Mouse (Mus musculus) right cerebral cortex, postnatal 4 days (tissue): ENCODE measurements at regions not wholly inside any gene's neighbourhood (a gene's known extent, or its start where the extent isn't known, plus 50 kb on each side); places are given as distances from the start of the nearest gene placed in this dataset.

Experiments
- DNase-seq: peaks from one replicate; pipeline ENCODE4 v3.0.0-alpha.2; 2022

GRCm38 (mm10) chr8:35996330-35997077, 230.9 kb downstream of the Gm19410 start:
- DNase-seq: no peak

DNA sequence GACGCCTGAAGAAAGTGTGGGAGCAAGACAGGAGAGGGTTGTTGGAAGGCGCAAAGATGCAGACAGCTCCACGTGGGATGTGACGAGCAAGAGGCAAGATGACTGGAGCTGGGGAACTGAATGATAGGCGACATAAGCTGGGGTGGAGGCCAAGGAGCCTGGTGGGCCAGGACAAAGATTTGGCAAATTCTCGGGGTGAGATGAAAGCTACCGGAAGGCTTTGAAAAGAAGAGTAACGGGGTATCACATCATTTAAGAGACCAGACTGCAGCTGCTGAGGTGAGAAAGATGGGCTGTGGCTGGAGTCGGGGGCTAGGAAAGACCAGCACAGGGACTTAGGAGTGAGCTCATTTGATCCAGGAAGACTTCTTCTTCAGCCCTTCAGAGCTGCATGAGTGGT, 234.0 kb downstream of the Gm19410 start:
- DNase-seq: no peak

GRCm38 (mm10) chr8:36004387-36004786, 238.8 kb downstream of the Gm19410 start:
- DNase-seq: no peak

DNA sequence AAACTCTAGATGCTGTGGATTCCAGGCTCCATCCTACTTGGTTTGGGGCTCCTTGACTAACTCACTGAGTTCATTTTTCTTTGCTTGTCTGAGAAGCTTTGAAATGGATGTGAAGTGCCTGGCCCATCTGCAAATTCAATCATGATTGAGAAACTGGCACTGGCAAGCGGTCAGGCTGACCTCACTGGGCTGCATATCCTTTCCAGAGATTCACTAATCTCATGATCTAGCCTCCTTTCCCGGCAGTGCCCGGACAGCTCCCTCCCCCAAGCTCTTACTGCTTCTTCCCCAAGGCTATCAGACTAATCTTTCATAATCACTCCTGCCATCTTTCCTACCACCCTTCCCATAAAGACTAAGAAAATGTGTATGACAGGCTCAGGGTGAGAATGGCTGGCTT, 239.9 kb downstream of the Gm19410 start:
- no peak for DNase-seq

DNA sequence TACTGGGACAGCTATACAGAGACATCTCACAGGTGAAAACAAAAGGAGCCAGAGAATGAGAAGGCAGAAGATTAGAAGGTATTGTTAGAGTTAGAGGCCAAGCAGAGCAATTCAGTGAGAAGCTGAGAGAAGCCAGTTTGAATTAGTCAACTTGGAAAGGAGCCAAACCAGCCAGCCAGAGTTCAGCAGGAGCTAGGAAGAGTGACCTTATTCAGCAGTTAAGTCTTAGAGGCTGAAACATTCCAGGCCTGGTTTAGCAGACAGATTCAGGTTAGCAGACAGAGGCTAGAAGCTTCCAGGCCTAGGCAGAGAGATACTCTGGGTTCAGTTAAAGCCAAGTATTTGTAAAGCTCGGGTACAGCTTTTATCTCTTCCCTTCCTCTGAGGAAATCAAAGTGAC, 242.1 kb downstream of the Gm19410 start:
- no peak for DNase-seq

GRCm38 (mm10) chr8:36009565-36009964, 244.0 kb downstream of the Gm19410 start:
- DNase-seq: no peak

GRCm38 (mm10) chr8:36010446-36011217, 245.0 kb downstream of the Gm19410 start:
- no peak for DNase-seq

DNA sequence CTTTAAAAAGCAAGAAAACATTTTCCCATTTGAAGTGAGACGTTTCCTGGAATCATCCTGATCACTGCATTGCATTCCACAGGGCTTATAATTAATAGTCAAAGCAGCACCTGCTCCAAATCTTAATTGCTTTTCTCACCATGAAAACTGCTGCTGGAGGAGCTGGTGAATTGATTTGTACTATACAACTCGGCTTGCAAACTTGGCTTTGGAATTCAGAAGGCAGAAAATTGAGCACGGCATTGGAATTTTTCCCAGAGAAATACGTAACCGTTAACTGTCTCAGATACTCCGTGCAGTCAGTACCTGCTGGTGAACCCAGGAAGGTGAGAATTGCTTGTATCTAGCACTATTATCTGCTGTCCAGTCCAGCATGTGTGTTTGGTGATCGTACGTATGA, 249.3 kb downstream of the Gm19410 start:
- no peak for DNase-seq

GRCm38 (mm10) chr8:36016321-36017114, 250.9 kb downstream of the Gm19410 start:
- DNase-seq: peak; percentile 19

DNA sequence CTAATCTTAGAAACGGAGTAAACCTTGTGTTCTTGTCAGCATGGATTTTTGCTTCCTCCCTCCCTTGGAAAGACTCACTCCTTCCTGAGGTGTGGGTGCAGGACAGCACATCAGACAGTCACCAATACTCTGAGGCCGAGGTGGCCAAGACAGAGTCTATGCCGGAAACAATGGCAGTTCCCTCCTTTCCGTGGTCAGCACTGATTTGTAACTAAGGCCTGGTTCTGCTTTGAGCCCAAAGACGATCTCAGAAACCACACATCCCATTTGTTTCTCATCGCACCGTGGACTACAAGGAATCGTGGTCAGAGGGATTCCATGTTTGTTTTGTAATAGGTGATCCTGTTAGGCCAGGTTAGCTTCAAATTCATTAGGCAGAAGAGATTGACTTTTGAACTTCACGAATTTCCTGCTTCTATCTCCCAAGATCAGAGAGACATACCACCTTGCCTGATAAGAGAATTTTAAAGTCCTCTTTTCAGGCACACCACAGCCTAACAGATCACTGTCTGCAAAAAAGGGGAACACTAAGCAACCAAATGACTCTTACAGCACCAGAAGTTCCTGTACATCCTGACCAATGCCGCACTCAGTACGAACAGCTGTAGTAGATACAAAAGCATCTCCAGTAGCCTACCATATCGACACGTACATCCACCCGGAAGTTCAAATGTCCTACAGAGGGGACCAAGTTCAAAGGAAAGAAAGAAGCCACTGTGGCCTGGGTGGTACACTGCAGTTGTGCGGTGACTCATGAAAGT, 253.6 kb downstream of the Gm19410 start:
- no peak for DNase-seq

- DNase-seq: no peak
These were observed 254.3 kb downstream of the Gm19410 start for GRCm38 (mm10) chr8:36019895-36020294.

GRCm38 (mm10) chr8:36027586-36027985, 262.0 kb downstream of the Gm19410 start:
- DNase-seq: no peak

DNA sequence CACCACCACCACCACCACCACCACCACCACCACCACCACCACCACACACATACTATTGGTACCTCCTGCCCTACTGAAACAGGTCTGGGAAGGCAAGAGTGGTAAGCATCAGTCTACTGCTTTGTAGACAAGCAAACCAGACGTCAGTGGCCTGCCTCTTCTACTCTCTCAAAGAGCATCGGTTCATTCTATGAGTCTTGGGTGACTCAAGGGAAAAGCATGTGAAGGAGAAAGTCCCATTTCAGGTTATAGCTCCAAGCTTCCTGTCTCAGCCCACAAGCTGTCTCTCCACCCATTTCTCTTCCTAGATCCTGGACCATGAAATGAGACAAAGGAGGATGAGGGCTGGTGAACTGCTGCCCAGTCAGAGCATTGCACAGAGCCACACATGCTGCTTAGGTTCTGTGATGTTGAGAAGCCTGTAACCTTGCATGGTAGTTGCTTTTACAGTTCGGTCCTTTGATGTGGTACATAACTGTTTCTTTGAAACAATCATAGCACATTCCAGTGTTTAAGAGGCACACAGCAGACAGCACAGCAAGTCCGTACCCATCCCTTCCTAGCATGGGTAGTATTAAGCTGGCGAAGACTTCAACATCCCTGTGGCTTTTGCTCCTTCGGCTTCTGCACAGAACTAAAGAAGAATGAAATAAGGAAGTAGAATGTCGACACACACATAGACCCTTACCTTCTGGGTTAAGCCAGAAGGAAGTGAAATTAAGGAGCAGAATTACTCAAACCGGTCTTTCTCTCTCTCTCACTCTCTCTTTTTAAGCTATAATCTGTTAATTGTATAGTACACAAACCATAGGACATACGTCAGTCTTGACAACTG, 262.7 kb downstream of the Gm19410 start:
- no peak for DNase-seq

- no peak for DNase-seq
These were observed 263.9 kb downstream of the Gm19410 start for GRCm38 (mm10) chr8:36029445-36029844.

- DNase-seq: no peak
These were observed 264.6 kb downstream of the Gm19410 start for GRCm38 (mm10) chr8:36030237-36030636.

DNA sequence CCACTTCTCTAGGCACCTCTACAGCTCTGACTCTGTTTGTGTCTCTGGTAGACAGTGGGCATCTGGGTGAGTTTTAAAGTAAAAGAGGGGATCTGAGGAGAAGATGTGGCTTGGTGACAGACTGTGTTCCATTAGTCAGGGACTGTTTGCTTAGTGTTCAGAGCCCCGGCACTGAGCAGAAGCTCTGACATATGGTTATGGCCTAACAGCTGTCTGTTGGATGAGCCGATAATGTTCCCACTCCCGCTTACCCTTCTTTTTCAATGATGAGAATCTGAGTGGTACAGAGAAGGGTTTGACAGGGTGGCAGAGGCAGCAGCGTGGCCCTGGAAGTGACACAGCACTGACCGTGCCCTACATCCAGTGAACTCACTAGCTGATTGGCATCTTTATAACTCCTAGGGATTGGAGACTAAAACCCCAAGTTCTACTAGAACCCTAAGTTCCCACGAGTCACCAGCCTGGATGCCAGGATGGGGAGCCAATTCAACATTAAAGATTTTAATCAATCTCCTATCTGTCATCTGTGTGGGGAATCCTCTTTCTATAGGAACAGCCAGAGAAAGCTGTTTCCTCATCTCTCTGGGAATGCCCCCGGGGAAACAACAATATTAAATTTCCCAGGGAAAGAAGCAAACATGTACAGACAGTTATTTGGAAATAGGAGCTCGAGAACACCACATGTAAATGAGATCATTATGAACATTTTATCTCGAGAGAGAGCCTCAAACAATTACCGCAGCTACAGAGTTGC, 266.6 kb downstream of the Gm19410 start:
- no peak for DNase-seq

DNA sequence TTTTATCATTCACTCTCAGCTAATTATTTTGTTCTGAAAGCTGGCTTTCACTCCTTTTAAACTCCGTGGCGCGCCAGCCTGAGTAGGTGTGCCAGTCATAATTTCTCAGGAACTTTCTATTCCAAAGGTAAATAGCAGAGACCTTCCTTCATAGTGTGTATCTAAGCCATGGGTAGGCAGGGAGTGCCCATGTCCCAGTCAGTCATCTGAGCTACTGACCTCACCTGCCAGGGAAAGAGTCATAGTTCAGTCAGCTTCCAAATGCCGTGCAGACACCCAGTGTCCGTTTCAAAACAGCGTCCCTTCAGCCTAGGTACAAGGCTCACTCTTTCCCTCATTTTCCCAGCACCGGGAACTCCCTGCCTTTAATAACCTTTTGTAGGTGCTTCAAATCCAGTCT, 269.7 kb downstream of the Gm19410 start:
- DNase-seq: no peak

- no peak for DNase-seq
These were observed 270.7 kb downstream of the Gm19410 start for GRCm38 (mm10) chr8:36036271-36036670.

- DNase-seq: no peak
These were observed 275.8 kb downstream of the Gm19410 start for GRCm38 (mm10) chr8:36041222-36041864.

DNA sequence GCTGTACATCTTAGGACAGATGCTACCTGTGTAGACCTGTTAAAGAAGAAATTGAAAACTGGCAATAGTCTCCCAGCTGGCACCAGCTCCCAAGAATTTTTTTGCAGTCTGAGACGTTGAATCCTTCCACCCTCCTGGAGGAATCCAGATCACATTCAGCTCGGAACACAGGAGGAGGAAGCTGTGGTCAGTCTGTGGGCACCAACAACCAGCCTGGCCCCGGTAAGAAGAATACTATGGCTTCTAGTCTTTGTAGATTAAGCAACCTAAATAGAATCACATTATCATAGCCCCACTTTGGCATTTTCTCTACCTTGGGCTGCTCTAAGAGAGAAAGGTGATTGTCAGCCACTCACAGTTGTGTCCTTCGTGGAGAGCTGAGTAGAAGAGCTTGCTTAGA, 277.0 kb downstream of the Gm19410 start:
- DNase-seq: no peak
